Mouse (Mus musculus): ENCODE measurements around the gene Cdca8.
"Not testable (repeated sequence)": the region's sequence is repeated elsewhere in the genome, so short reads cannot be mapped to it uniquely, and the experiment has no call there.

Cdca8 gene

DNA sequence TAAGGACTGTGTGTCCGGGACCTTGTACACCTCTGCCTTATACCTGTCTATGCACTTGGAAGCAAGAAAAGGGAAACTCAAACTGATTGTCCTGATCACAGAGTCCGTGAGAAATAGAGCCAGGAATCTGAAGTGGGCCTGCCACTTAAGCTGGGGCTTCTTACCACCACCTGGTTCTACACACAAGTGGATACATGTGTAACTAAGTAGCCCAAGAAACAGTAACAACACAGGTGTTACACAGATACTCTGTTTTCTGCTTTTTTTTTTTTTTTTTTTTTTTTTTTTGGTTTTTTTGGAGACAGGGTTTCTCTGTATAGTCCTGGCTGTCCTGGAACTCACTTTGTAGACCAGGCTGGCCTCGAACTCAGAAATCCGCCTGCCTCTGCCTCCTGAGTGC is at the start of gene Cdca8:
TSS of gene Cdca8 (minus strand) at position 101 of the 400 bp plus-strand sequence.
- DNase-seq (ENCODE audit: low spot score), result not testable (repeated sequence)

GRCm38 (mm10) chr4:124988382-124988781 is 49.3 kb upstream of the Cdca8 start:
- no peak for DNase-seq (ENCODE audit: low spot score)

DNA sequence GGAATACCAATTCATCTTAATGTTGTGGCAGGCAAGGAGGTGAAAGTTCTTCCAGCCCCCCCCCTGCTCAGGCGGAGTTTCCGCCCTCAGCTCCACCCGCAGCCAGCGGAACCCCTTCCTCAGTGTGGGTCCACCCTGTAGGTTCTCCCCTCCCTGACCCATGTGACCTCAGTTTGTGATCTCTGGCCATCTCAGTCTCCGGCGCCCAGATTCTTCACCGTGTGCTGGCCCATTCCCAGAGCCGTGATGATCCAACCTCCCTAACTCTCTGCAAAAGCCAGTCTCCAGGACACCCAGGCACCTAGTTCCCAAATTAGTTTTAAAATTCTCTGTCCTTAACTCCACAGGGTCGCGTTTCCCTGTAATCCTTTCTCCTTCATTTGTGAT is 48.6 kb upstream of the Cdca8 start:
- no peak for DNase-seq (ENCODE audit: low spot score)

GRCm38 (mm10) chr4:124986739-124987710 is 47.9 kb upstream of the Cdca8 start:
- no peak for DNase-seq (ENCODE audit: low spot score)

GRCm38 (mm10) chr4:124985671-124986602 is 46.8 kb upstream of the Cdca8 start, which contains the start of gene Rspo1:
Gene Rspo1 (plus strand): TSS chr4:124986430.
- no peak for DNase-seq (ENCODE audit: low spot score)

- DNase-seq (ENCODE audit: low spot score), result no peak
These were observed 46.0 kb upstream of the Cdca8 start for GRCm38 (mm10) chr4:124984871-124985670.

DNA sequence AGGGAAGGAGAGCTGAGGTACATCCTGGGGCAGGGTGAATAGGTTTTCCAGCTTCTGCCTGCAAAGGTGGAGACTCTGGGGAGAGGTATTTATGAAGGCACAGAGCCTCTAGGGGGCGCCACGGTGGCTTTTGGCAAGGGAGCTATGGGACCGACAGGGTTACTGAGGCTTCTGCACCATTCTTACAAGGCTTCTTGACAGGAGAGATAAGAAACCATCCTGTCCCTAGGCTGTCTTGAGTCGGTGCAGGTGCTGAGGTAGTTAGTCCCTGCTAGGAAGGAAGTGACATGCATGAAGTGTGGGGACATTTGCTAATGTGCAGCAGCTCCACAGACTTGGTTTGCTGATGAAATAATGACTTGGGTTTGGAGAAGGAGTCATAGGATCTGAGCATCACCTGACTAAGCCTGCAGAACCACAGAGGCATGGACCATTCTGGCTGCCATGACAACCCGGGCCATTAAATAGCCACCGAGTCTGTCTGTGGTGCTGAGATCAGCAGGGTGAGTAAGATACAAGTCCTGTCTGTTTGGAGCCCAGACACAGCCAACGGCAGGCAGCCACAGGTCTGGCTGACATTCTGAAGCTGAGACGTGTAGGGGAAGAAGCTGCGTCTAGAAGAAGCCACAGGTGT is 44.9 kb upstream of the Cdca8 start:
- no peak for DNase-seq (ENCODE audit: low spot score)

- no peak for DNase-seq (ENCODE audit: low spot score)
These were observed 39.1 kb upstream of the Cdca8 start for GRCm38 (mm10) chr4:124978201-124978600.

- no peak for DNase-seq (ENCODE audit: low spot score)
These were observed 34.2 kb upstream of the Cdca8 start for GRCm38 (mm10) chr4:124973296-124973695.

DNA sequence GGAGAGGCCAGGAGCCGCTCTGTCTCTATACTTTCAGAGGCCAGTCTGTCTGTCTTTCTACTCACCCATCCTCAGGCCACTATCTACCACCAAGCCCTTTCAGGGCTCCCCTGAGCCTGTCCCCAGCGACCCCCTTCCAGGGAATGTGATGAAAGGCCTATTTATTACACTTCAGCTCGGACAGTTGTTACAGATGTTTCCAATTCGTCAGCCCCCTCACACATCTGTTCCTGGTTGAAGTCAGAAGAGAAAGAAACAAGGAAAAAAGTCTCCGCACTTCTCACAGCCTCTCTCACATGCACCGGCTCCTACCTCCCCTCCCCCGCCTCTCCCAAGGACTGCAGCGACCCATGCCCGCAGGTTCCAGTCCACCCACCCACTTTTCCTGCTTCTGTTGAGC is 33.2 kb upstream of the Cdca8 start:
- DNase-seq (ENCODE audit: low spot score), result no peak

DNA sequence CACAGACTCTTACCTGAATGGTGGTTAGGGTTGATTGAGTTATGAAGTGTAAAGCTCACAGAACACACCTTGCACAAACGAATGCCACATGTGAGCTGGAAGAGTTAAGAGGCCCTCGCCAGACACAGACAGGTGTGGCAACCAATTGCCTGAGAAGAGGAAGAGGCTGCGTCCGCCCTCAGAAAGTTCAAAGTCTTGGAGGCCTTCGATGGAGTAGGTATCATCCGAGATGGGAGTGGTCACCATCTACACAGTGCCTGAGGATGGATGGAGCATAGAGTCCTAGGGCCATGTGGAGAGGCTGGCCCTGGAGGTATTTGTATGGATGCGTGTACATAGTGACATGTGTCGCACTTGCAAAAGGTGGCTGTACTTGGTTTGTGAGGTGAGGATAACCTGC is 32.0 kb upstream of the Cdca8 start:
- DNase-seq (ENCODE audit: low spot score), result no peak

DNA sequence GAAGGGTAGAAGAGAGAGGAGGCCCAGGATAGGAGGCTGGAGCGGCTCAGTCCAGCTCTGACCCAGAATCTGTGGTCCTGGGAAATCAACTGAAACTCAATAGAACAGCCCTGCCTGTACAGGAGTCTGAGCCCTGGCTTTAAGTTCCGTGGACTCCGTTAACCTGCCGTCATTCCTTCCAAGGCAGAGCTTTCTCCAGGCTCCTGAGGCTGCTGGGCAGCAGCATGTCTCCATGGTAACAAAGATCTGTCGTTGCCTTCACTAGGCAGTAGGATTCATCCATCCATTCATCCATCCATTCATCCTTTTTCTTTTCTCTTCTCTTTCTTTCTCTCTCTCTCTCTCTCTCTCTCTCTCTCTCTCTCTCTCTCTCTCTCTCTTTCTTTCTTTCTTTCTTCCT is 31.6 kb upstream of the Cdca8 start:
- DNase-seq (ENCODE audit: low spot score), result no peak

DNA sequence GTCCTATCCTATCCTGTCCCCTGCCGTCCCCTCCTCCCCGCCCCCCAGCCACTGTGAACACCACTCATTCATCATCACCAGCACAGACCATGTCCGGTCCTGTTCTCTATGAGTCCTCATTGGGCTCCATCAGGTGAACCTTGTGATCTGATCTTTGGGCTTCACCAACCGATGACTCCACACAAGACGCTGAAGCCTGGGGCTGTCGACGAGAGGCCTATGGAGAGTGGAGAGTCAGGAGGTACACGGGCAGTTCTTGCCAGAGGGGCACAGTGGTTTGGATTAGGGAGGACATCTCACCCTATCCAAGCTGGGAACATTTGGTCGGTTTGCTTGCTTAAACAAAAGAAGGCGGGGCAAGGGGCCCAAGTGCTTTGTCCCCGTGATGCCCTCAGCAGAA is 31.1 kb upstream of the Cdca8 start:
- no peak for DNase-seq (ENCODE audit: low spot score)

- no peak for DNase-seq (ENCODE audit: low spot score)
These were observed 30.2 kb upstream of the Cdca8 start for GRCm38 (mm10) chr4:124969219-124969848.

DNA sequence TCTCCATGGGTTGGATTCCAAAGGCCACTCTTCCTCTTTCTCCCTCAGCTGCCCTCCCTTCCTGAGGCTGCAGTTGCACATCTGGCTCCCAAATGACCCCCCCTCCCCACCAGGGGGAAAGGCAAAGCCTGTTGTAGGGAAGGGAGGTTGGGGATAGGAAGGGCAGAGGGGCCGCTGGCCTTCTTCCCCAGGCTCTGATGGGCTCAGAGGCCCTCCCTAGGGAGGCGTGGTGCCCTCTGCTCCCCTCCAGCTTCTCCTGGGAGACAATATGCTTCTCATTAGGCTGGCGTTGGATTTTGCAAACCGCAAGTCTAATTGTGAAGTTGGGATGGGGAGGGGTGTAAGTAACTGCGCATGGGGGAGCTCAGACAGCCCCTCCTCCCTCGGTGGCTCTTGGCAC is 29.6 kb upstream of the Cdca8 start:
- no peak for DNase-seq (ENCODE audit: low spot score)

- DNase-seq (ENCODE audit: low spot score), result no peak
These were observed 25.9 kb upstream of the Cdca8 start for GRCm38 (mm10) chr4:124964912-124965599.

DNA sequence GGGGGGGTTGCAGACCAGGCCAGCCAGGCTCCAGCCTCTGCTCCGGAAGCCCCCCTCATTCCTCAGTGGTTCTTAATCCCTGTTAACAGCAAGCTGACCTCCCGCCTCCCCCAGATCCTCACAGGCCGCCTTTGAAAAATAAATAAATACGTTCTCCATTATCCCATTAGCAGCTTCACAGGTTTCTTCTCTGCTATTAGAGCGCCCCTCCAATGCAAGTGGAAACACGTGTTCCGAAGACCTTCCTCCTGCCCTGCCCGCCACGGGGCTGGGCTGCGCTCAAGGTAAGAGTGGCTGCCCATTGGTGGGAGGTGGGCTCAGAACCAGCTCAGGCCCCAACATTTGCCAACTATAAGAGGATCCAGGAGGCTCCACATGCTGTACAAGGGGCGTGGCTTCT is 23.5 kb upstream of the Cdca8 start:
- no peak for DNase-seq (ENCODE audit: low spot score)

GRCm38 (mm10) chr4:124960940-124961339 is 21.8 kb upstream of the Cdca8 start:
- DNase-seq (ENCODE audit: low spot score), result no peak

DNA sequence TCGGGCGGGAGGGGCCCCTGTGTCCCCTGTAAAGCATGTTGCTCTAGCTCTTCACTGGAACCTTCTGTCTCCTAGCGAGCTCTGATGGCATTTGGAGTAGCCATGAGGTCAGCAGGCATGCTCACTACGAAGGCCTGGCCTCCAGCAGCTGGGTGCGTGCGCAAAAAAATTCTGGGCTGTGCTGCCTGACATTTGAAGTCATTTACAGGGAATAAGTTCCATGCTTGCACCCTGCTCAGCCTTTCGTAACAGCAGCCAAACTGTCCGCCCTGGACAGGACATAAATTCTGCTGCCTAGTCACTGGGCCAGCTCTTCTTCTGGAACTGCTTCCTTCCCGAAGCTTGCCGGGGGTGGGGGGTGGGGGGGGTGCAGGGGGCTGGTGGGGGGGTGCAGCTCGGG is 20.0 kb upstream of the Cdca8 start:
- DNase-seq (ENCODE audit: low spot score), result no peak

GRCm38 (mm10) chr4:124957284-124957683 is 18.2 kb upstream of the Cdca8 start:
- DNase-seq (ENCODE audit: low spot score), result no peak
